Mouse (Mus musculus): ENCODE data around the gene Nectin4.
A peak's percentile ranks its signal among the peaks of the same experiment; 100 is the strongest.

Gene Nectin4

GRCm38 (mm10) chr1:171411492-171411941 is 41.6 kb downstream of the Nectin4 start:
- DNase-seq (ENCODE audit: low read depth, low spot score) = no peak

GRCm38 (mm10) chr1:171412001-171412441 is 42.1 kb downstream of the Nectin4 start:
- DNase-seq (ENCODE audit: low read depth, low spot score) = peak; percentile 60

GRCm38 (mm10) chr1:171412446-171412845 is 42.5 kb downstream of the Nectin4 start:
- DNase-seq (ENCODE audit: low read depth, low spot score) = peak; percentile 63

GRCm38 (mm10) chr1:171413608-171414007 is 43.7 kb downstream of the Nectin4 start:
- DNase-seq (ENCODE audit: low read depth, low spot score) = no peak

- no peak for DNase-seq (ENCODE audit: low read depth, low spot score)
Measured at GRCm38 (mm10) chr1:171418660-171419059, 48.8 kb downstream of the Nectin4 start, which contains the start of gene Tstd1. Gene Tstd1 (plus strand): TSS chr1:171418872.

GRCm38 (mm10) chr1:171419291-171419882 is 49.5 kb downstream of the Nectin4 start:
- no peak for DNase-seq (ENCODE audit: low read depth, low spot score)

- no peak for DNase-seq (ENCODE audit: low read depth, low spot score)
Measured at GRCm38 (mm10) chr1:171419905-171420304, 50.0 kb downstream of the Nectin4 start.

- DNase-seq (ENCODE audit: low read depth, low spot score) = no peak
Measured at GRCm38 (mm10) chr1:171422504-171423095, 52.7 kb downstream of the Nectin4 start.

GRCm38 (mm10) chr1:171424638-171425037 is 54.7 kb downstream of the Nectin4 start:
- no peak for DNase-seq (ENCODE audit: low read depth, low spot score)

- peak; percentile 34 for DNase-seq (ENCODE audit: low read depth, low spot score)
Measured at GRCm38 (mm10) chr1:171425126-171425525, 55.2 kb downstream of the Nectin4 start.

GRCm38 (mm10) chr1:171432158-171432557 is 62.3 kb downstream of the Nectin4 start:
- DNase-seq (ENCODE audit: low read depth, low spot score) = no peak

GRCm38 (mm10) chr1:171435288-171435814 is 65.5 kb downstream of the Nectin4 start:
- DNase-seq (ENCODE audit: low read depth, low spot score) = no peak

GRCm38 (mm10) chr1:171435974-171436373 is 66.1 kb downstream of the Nectin4 start:
- no peak for DNase-seq (ENCODE audit: low read depth, low spot score)

GRCm38 (mm10) chr1:171437264-171438013 is 67.5 kb downstream of the Nectin4 start, which contains the start of gene F11r:
Gene F11r (plus strand): TSS chr1:171437535.
- peak; percentile 39 for DNase-seq (ENCODE audit: low read depth, low spot score)
